Mouse (Mus musculus): Measurements from ENCODE around the gene Cux2.

DNA sequence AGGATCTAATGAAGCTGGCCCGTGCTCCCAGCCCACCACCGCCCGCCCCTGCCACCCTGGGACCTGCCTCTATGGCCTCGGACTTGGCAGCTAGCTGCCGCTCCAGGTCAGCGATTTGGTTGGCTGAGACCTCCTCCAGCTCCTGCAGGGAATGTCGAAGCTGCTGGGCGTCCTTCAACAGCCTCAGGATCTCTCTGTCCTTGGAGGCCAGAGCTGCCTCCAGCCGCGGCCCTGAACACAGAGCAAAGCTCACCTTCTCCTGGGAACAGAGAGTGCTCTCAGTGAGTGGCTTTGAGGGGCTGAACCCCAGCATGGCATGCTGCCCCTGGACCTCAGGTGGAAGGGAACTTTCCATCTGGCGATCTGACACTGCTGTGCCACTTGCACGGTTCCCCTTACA is 173.0 kb downstream of the Cux2 start:
- no peak for TF ChIP-seq CTCF (IDR thresholded peaks at IDR 0.05; ENCODE audit: low read depth, low read length)
- TF ChIP-seq POLR2A (IDR thresholded peaks at IDR 0.05; ENCODE audit: borderline replicate concordance, low read depth, low read length): no peak

Data from bone marrow macrophage, adult 2 months (primary cell).